Mouse (Mus musculus): ENCODE measurements around the gene Prok1.

- TF ChIP-seq GATA1 (IDR thresholded peaks at IDR 0.05; ENCODE audit: low read length) (no peak), TAL1 (IDR thresholded peaks at IDR 0.05; ENCODE audit: low read length) (no peak)
Measured at GRCm38 (mm10) chr3:107233945-107234344, 5.6 kb downstream of the Prok1 start.
